Mouse (Mus musculus): Measurements from ENCODE around the gene Hmx3.

Gene Hmx3

GRCm38 (mm10) chr7:131542115-131542871 is at the start of gene Hmx3:
Gene Hmx3 (plus strand): TSS chr7:131542867.
- DNase-seq (ENCODE audit: low read depth, low spot score): no peak

- DNase-seq (ENCODE audit: low read depth, low spot score): no peak
Observed at GRCm38 (mm10) chr7:131503739-131504138, 38.9 kb upstream of the Hmx3 start.

GRCm38 (mm10) chr7:131539979-131540378 is 2.7 kb upstream of the Hmx3 start:
- no peak for DNase-seq (ENCODE audit: low read depth, low spot score)

GRCm38 (mm10) chr7:131541184-131542114 is 1.2 kb upstream of the Hmx3 start:
- DNase-seq (ENCODE audit: low read depth, low spot score): no peak

GRCm38 (mm10) chr7:131542872-131543622 is 380 bp downstream of the Hmx3 start:
- DNase-seq (ENCODE audit: low read depth, low spot score): no peak

- DNase-seq (ENCODE audit: low read depth, low spot score): no peak
Observed at GRCm38 (mm10) chr7:131543623-131544481, 1.2 kb downstream of the Hmx3 start.

GRCm38 (mm10) chr7:131544871-131545270 is 2.2 kb downstream of the Hmx3 start:
- no peak for DNase-seq (ENCODE audit: low read depth, low spot score)

- DNase-seq (ENCODE audit: low read depth, low spot score): no peak
Observed at GRCm38 (mm10) chr7:131545701-131546385, 3.2 kb downstream of the Hmx3 start.

GRCm38 (mm10) chr7:131546423-131546822 is 3.8 kb downstream of the Hmx3 start:
- no peak for DNase-seq (ENCODE audit: low read depth, low spot score)

GRCm38 (mm10) chr7:131547481-131547880 is 4.8 kb downstream of the Hmx3 start:
- no peak for DNase-seq (ENCODE audit: low read depth, low spot score)

GRCm38 (mm10) chr7:131548473-131548872 is 5.8 kb downstream of the Hmx3 start, which contains the start of gene Hmx2:
Gene Hmx2 (plus strand): TSS chr7:131548773.
- no peak for DNase-seq (ENCODE audit: low read depth, low spot score)

GRCm38 (mm10) chr7:131551471-131551870 is 8.8 kb downstream of the Hmx3 start:
- no peak for DNase-seq (ENCODE audit: low read depth, low spot score)

GRCm38 (mm10) chr7:131551931-131552741 is 9.5 kb downstream of the Hmx3 start:
- DNase-seq (ENCODE audit: low read depth, low spot score): no peak

GRCm38 (mm10) chr7:131552781-131553180 is 10.1 kb downstream of the Hmx3 start:
- DNase-seq (ENCODE audit: low read depth, low spot score): no peak

GRCm38 (mm10) chr7:131553771-131554175 is 11.1 kb downstream of the Hmx3 start:
- DNase-seq (ENCODE audit: low read depth, low spot score): no peak

GRCm38 (mm10) chr7:131554341-131555180 is 11.9 kb downstream of the Hmx3 start:
- DNase-seq (ENCODE audit: low read depth, low spot score): no peak

GRCm38 (mm10) chr7:131555301-131556081 is 12.8 kb downstream of the Hmx3 start:
- no peak for DNase-seq (ENCODE audit: low read depth, low spot score)

GRCm38 (mm10) chr7:131556116-131556515 is 13.4 kb downstream of the Hmx3 start:
- DNase-seq (ENCODE audit: low read depth, low spot score): no peak
